In genomic region chr12:71969941-71970629, GRCm38 (mm10) we compare ENCODE assay signal across 16 mouse cellular contexts.
A peak's percentile ranks its signal among the peaks of the same experiment; 100 is the strongest.
DNase-seq lines count a peak whose midpoint lies in the region; ATAC-seq and TF ChIP-seq lines count a peak whose summit lies in the region.
"Had no signal": no experiment of that assay in that cellular context is flagged by ENCODE, and none has a peak within 500 bp of the region (broad histone marks: within the 10 kb centered on the region; RNA-seq: fewer than 3 reads in every experiment).

No protein-coding gene starts in this region.

- TF ChIP-seq CTCF in forebrain, postnatal 0 days (IDR thresholded peaks at IDR 0.05; ENCODE audit: low read depth): no peak
- no peak for TF ChIP-seq CTCF in kidney, adult 2 months (conservative IDR thresholded peaks at IDR 0.05; ENCODE audit: insufficient read depth, insufficient read length, low read depth, low read length)
- no peak for TF ChIP-seq CTCF in heart, postnatal 0 days (IDR thresholded peaks at IDR 0.05; ENCODE audit: low read depth)

- TF ChIP-seq EP300 in heart, postnatal 0 days (IDR thresholded peaks at IDR 0.05; ENCODE audit: low read depth): no peak

- H3K27ac ChIP-seq in forebrain, postnatal 0 days (ENCODE audit: low read depth, low read length): peak overlapping the region; percentile 60
- H3K27ac ChIP-seq in forebrain, embryonic 10.5 days: no peak overlapping the region
- 0 out of 2 replicates have a peak overlapping the region, but pooled peaks have one; percentile 7 for H3K27ac ChIP-seq in kidney, adult 2 months (ENCODE audit: insufficient read depth, low read depth, low read length)
- H3K27ac ChIP-seq in kidney, embryonic 14.5 days (ENCODE audit: low read depth, low read length): no peak overlapping the region
- peak overlapping the region; percentile 61 for H3K27ac ChIP-seq in heart, postnatal 0 days (ENCODE audit: low read depth)
- H3K27ac ChIP-seq: liver, embryonic 12.5 days; neural tube, embryonic 12.5 days had no signal

- no peak overlapping the region for H3K4me2 ChIP-seq in forebrain, postnatal 0 days (ENCODE audit: low read depth)
- no peak overlapping the region for H3K4me2 ChIP-seq in kidney, embryonic 14.5 days (replicated peaks; ENCODE audit: low read depth, low read length)
- H3K4me2 ChIP-seq in heart, postnatal 0 days (ENCODE audit: low read depth, low read length): no peak overlapping the region
- H3K4me2 ChIP-seq: liver, embryonic 12.5 days; neural tube, embryonic 12.5 days had no signal

- H3K36me3 ChIP-seq in forebrain, postnatal 0 days (ENCODE audit: insufficient read depth): peaks cover 34% of the 10 kb centered on the region; the same call in 1 of the 2 replicates
- peaks cover 39% of the 10 kb centered on the region for H3K36me3 ChIP-seq in forebrain, embryonic 10.5 days (replicated peaks)
- no peaks in the 10 kb centered on the region; the same call in 1 of the 2 replicates for H3K36me3 ChIP-seq in kidney, adult 2 months (ENCODE audit: control insufficient read depth, insufficient read depth, low read length)
- H3K36me3 ChIP-seq in kidney, embryonic 14.5 days (ENCODE audit: control insufficient read depth, insufficient read depth, low read length): peaks cover under 1% of the 10 kb centered on the region; the same call in 1 of the 2 replicates
- H3K36me3 ChIP-seq in heart, postnatal 0 days (replicated peaks; ENCODE audit: control insufficient read depth, insufficient read depth, low read length): peaks cover 35% of the 10 kb centered on the region

- H3K27me3 ChIP-seq in forebrain, postnatal 0 days (ENCODE audit: insufficient read depth, low read length): no peaks in the 10 kb centered on the region
- no peaks in the 10 kb centered on the region for H3K27me3 ChIP-seq in forebrain, embryonic 10.5 days (ENCODE audit: poor library complexity, severe bottlenecking)
- no peaks in the 10 kb centered on the region for H3K27me3 ChIP-seq in kidney, adult 2 months (replicated peaks; ENCODE audit: control insufficient read depth, insufficient read depth, low read length)
- H3K27me3 ChIP-seq in kidney, embryonic 14.5 days (ENCODE audit: control insufficient read depth, insufficient read depth, low read length): no peaks in the 10 kb centered on the region
- H3K27me3 ChIP-seq in heart, postnatal 0 days (ENCODE audit: control insufficient read depth, insufficient read depth, low read length): no peaks in the 10 kb centered on the region
- H3K27me3 ChIP-seq: liver, embryonic 12.5 days; neural tube, embryonic 12.5 days had no signal

- no peak overlapping the region for H3K9ac ChIP-seq in forebrain, postnatal 0 days
- no peak overlapping the region for H3K9ac ChIP-seq in kidney, embryonic 14.5 days (ENCODE audit: low read depth, low read length)
- H3K9ac ChIP-seq in heart, postnatal 0 days (replicated peaks; ENCODE audit: low read depth, low read length): no peak overlapping the region
- H3K9ac ChIP-seq: liver, embryonic 12.5 days; neural tube, embryonic 12.5 days had no signal

- 60% methylated on average over 12 of the region's 12 CpGs for WGBS in forebrain, postnatal 0 days
- WGBS in forebrain, embryonic 10.5 days: 83% methylated on average over 12 of the region's 12 CpGs
- WGBS in kidney, adult 2 months: 74% methylated on average over 12 of the region's 12 CpGs
- WGBS in kidney, embryonic 14.5 days: 58% methylated on average over 12 of the region's 12 CpGs
- 51% methylated on average over 12 of the region's 12 CpGs for WGBS in heart, postnatal 0 days

- no peaks in the 10 kb centered on the region for H3K4me1 ChIP-seq in forebrain, postnatal 0 days (ENCODE audit: insufficient read depth)
- H3K4me1 ChIP-seq in forebrain, embryonic 10.5 days: peaks cover 24% of the 10 kb centered on the region
- H3K4me1 ChIP-seq in kidney, adult 2 months (ENCODE audit: control insufficient read depth, insufficient read depth, low read length): no peaks in the 10 kb centered on the region
- peaks cover 5% of the 10 kb centered on the region; the same call in 1 of the 2 replicates for H3K4me1 ChIP-seq in kidney, embryonic 14.5 days (ENCODE audit: control insufficient read depth, insufficient read depth, low read length)
- H3K4me1 ChIP-seq in heart, postnatal 0 days (ENCODE audit: control insufficient read depth, insufficient read depth): peaks cover 44% of the 10 kb centered on the region
- H3K4me1 ChIP-seq: neural tube, embryonic 12.5 days had no signal

- no peak overlapping the region for H3K4me3 ChIP-seq in forebrain, postnatal 0 days (ENCODE audit: low read depth, low read length)
- no peak overlapping the region for H3K4me3 ChIP-seq in forebrain, embryonic 10.5 days
- H3K4me3 ChIP-seq in kidney, adult 2 months (ENCODE audit: insufficient read depth, low read depth, low read length): no peak overlapping the region
- H3K4me3 ChIP-seq in kidney, embryonic 14.5 days (ENCODE audit: low read length): no peak overlapping the region
- H3K4me3 ChIP-seq in heart, postnatal 0 days (ENCODE audit: low read depth, low read length): no peak overlapping the region
- H3K4me3 ChIP-seq: liver, embryonic 12.5 days; neural tube, embryonic 12.5 days had no signal

- DNase-seq in forebrain, postnatal 0 days: no peak
- DNase-seq in forebrain, embryonic 10.5 days (ENCODE audit: extremely low spot score, low spot score): no peak
- DNase-seq in kidney, adult 2 months: no peak
- peak; percentile 25 for DNase-seq in ZHBTc4 (ENCODE audit: low read depth, low spot score)
- DNase-seq in heart, postnatal 0 days (ENCODE audit: low spot score): no peak
- DNase-seq in thymus, adult 18-20 months: no peak
- no peak for DNase-seq in urinary bladder, postnatal 4 days (ENCODE audit: low spot score in 2 of 2)
- DNase-seq: cerebellum, adult 18-20 months; embryo, embryonic 11 days; lung, postnatal 4 days; midbrain, embryonic 14.5 days had no signal

- no peak for TF ChIP-seq POLR2A in kidney, adult 2 months (IDR thresholded peaks at IDR 0.05; ENCODE audit: low read depth, low read length)

- ATAC-seq in forebrain, postnatal 0 days: no peak
- ATAC-seq in kidney, embryonic 14.5 days (ENCODE audit: low FRiP score, low TSS enrichment): no peak; the same call in 1 of the 2 replicates
- ATAC-seq in heart, postnatal 0 days (ENCODE audit: insufficient read depth, low read depth): no peak
- ATAC-seq: activated CD4-positive, CD25-positive, alpha-beta regulatory T cell, adult 4 months; inflammation-experienced regulatory T-cells, adult 6 months had no signal

- no peaks in the 10 kb centered on the region for H3K9me3 ChIP-seq in forebrain, postnatal 0 days (ENCODE audit: low read length)
- no peaks in the 10 kb centered on the region for H3K9me3 ChIP-seq in forebrain, embryonic 10.5 days
- H3K9me3 ChIP-seq in kidney, embryonic 14.5 days (ENCODE audit: control insufficient read depth, low read length): no peaks in the 10 kb centered on the region
- H3K9me3 ChIP-seq in heart, postnatal 0 days (replicated peaks; ENCODE audit: control insufficient read depth, low read length): no peaks in the 10 kb centered on the region
- H3K9me3 ChIP-seq: liver, embryonic 12.5 days; neural tube, embryonic 12.5 days had no signal

Comparison
In these comparisons a context has a peak if more than half of its experiments do, and no peak if none do; other contexts are left out.
1. H3K27ac ChIP-seq: peak in forebrain, postnatal 0 days (single experiment), kidney, adult 2 months (single experiment) and heart, postnatal 0 days (single experiment); none in forebrain, embryonic 10.5 days (single experiment) and kidney, embryonic 14.5 days (single experiment).